Mouse (Mus musculus) kidney, embryonic 16.5 days (tissue): Measurements from ENCODE around the gene Nova1. TPM values are rescaled to one million over a fixed set of nuclear protein-coding genes. Genes with fewer than 3 reads are reported as not detected.

Source experiments
- ATAC-seq: fragments of 200-750 bp; cut with Nextera tagmentation; 2 replicates; pipeline ENCODE4 v1.8.0; 2017; ENCODE audit warnings: moderate TSS enrichment; ENCODE audit not compliant: low FRiP score, low TSS enrichment
- H3K27ac ChIP-seq: fragments of 300-500 bp; sonication (generic); 2 replicates; pipeline ENCODE4 v1.5.1; 2014; ENCODE audit warnings: low read length
- H3K27me3 ChIP-seq: fragments of 300-500 bp; sonication (generic); 2 replicates; pipeline ENCODE4 v1.6.1; 2014; ENCODE audit warnings: low read length, control low read depth, mixed read lengths; ENCODE audit not compliant: insufficient read depth
- H3K36me3 ChIP-seq: fragments of 300-500 bp; sonication (generic); 2 replicates; pipeline ENCODE4 v1.6.1; 2014; ENCODE audit warnings: low read length, control low read depth, mixed read lengths; ENCODE audit not compliant: insufficient read depth
- H3K4me1 ChIP-seq: fragments of 300-500 bp; sonication (generic); 2 replicates; pipeline ENCODE4 v1.6.1; 2014; ENCODE audit warnings: low read length, control low read depth, mixed read lengths; ENCODE audit not compliant: insufficient read depth
- H3K4me2 ChIP-seq: fragments of 300-500 bp; sonication (generic); replicated peaks from 2 replicates; pipeline ENCODE4 v1.6.1; 2014; ENCODE audit warnings: low read depth, low read length
- H3K4me3 ChIP-seq: fragments of 300-500 bp; sonication (generic); 2 replicates; pipeline ENCODE4 v1.5.1; 2014; ENCODE audit warnings: mild to moderate bottlenecking, low read length
- H3K9ac ChIP-seq: fragments of 300-500 bp; sonication (generic); replicated peaks from 2 replicates; pipeline ENCODE4 v1.6.1; 2014; ENCODE audit warnings: low read length
- H3K9me3 ChIP-seq: fragments of 300-500 bp; sonication (generic); 2 replicates; pipeline ENCODE4 v1.6.1; 2016; ENCODE audit warnings: low read length, control low read depth
- WGBS: fragments of 180-500 bp; shearing (Covaris S2); extraction: QIAGEN DNeasy Blood & Tissue Kit; methylation state at CpG from one replicate; pipeline ENCODE4 v1.1.7; 2014; 5-methylcytosine and 5-hydroxymethylcytosine counted together
- polyA plus RNA-seq: library from polyadenylated mRNA; unstranded; fragments of >200 nt; fragmentation: Nextera tagmentation; extraction: Ambion mirVana; gene quantifications from 2 replicates; pipeline ENCODE4 v1.2.1, GENCODE M21; 2015

Nova1 gene
- polyA plus RNA-seq, 1 experiment from 2014 or later = 1.1 TPM

GRCm38 (mm10) chr12:46781481-46781880 lies 37.2 kb downstream of the Nova1 start:
- Histone ChIP-seq H3K9me3 (no peaks in the 10 kb centered on the region), H3K4me2 (no peak overlapping the region), H3K4me1 (no peaks in the 10 kb centered on the region), H3K36me3 (no peaks in the 10 kb centered on the region), H3K9ac (no peak overlapping the region), H3K4me3 (no peak overlapping the region), H3K27ac (no peak overlapping the region), H3K27me3 (no peaks in the 10 kb centered on the region)
- no peak for ATAC-seq

GRCm38 (mm10) chr12:46780983-46781382 lies 37.7 kb downstream of the Nova1 start:
- H3K36me3 ChIP-seq = no peaks in the 10 kb centered on the region
- 70% methylated on average over 2 of the region's 2 CpGs for WGBS
- no peak overlapping the region for H3K27ac ChIP-seq
- no peaks in the 10 kb centered on the region for H3K9me3 ChIP-seq
- no peak overlapping the region for H3K4me2 ChIP-seq
- no peak overlapping the region for H3K9ac ChIP-seq
- no peak overlapping the region for H3K4me3 ChIP-seq
- no peak for ATAC-seq
- H3K27me3 ChIP-seq = no peaks in the 10 kb centered on the region
- no peaks in the 10 kb centered on the region for H3K4me1 ChIP-seq

- no peak overlapping the region for H3K4me3 ChIP-seq
- WGBS = 67% methylated on average over 7 of the region's 7 CpGs
- H3K27me3 ChIP-seq = no peaks in the 10 kb centered on the region
- H3K27ac ChIP-seq = no peak overlapping the region
- no peaks in the 10 kb centered on the region for H3K9me3 ChIP-seq
- H3K4me1 ChIP-seq = no peaks in the 10 kb centered on the region
- no peak for ATAC-seq
- H3K4me2 ChIP-seq = no peak overlapping the region
- no peak overlapping the region for H3K9ac ChIP-seq
- H3K36me3 ChIP-seq = no peaks in the 10 kb centered on the region
Measured at GRCm38 (mm10) chr12:46759450-46759849, 59.3 kb downstream of the Nova1 start.

- Histone ChIP-seq H3K9me3 (no peaks in the 10 kb centered on the region), H3K4me3 (no peak overlapping the region), H3K27ac (no peak overlapping the region), H3K9ac (no peak overlapping the region), H3K27me3 (no peaks in the 10 kb centered on the region), H3K4me2 (no peak overlapping the region), H3K36me3 (no peaks in the 10 kb centered on the region), H3K4me1 (no peaks in the 10 kb centered on the region)
- WGBS = 61% methylated on average over 4 of the region's 4 CpGs
- ATAC-seq = no peak
Measured at GRCm38 (mm10) chr12:46754325-46754848, 64.3 kb downstream of the Nova1 start.

DNA sequence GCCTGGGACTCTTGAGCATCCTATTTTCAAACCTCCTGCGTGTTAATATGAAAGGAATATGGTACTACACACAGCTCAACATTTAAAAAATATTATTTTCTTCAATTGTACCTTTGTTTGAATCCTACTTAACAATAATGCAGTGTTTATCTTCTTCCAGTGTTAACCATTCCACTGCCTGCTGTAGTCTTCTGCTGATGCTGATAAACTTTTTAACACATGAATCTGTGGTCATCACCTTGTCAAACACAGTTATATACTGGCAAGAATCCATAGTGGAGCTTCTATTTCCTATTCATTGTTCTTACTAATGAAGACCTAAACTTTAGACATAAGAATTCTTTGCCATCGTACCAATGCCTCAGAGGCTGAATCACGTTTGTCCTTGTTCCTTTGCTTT lies 65.6 kb downstream of the Nova1 start:
- 73% methylated on average over 3 of the region's 3 CpGs for WGBS
- H3K4me3 ChIP-seq = no peak overlapping the region
- H3K27ac ChIP-seq = no peak overlapping the region
- no peaks in the 10 kb centered on the region for H3K27me3 ChIP-seq
- no peaks in the 10 kb centered on the region for H3K36me3 ChIP-seq
- no peak overlapping the region for H3K4me2 ChIP-seq
- ATAC-seq = no peak
- H3K9ac ChIP-seq = no peak overlapping the region
- no peaks in the 10 kb centered on the region for H3K9me3 ChIP-seq
- no peaks in the 10 kb centered on the region for H3K4me1 ChIP-seq

- no peak for ATAC-seq
- Histone ChIP-seq H3K27me3 (no peaks in the 10 kb centered on the region), H3K27ac (no peak overlapping the region), H3K9me3 (0 out of 2 replicates have a peak, but pooled peaks cover 4% of the 10 kb centered on the region), H3K4me1 (no peaks in the 10 kb centered on the region), H3K9ac (no peak overlapping the region), H3K4me2 (no peak overlapping the region), H3K4me3 (no peak overlapping the region), H3K36me3 (no peaks in the 10 kb centered on the region)
Measured at GRCm38 (mm10) chr12:46733261-46733660, 85.5 kb downstream of the Nova1 start.

GRCm38 (mm10) chr12:46731943-46732342 lies 86.8 kb downstream of the Nova1 start:
- no peak for ATAC-seq
- WGBS = 75% methylated on average over 1 of the region's 1 CpGs

DNA sequence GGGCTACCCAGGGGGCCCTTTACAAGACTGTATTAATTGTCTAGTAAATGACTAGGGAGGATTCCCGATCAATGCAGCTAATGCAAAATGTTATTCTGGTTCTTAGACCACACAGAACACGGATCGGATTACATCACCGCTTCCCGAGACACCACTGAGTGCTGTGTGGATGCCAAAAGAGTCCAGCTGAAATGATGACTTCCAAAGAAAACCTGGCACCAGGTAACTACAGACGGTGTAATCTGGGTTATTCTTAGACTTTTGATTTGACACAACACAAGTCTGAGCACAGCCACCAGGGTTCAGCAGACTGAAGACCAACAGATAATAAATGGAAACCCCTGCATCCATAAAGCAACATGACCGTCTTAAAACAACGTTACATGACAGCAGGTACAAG lies 96.8 kb downstream of the Nova1 start:
- no peak for ATAC-seq
- no peak overlapping the region for H3K27ac ChIP-seq
- no peak overlapping the region for H3K4me3 ChIP-seq
- no peak overlapping the region for H3K9ac ChIP-seq
- no peaks in the 10 kb centered on the region for H3K27me3 ChIP-seq
- H3K4me2 ChIP-seq = no peak overlapping the region
- H3K9me3 ChIP-seq = no peaks in the 10 kb centered on the region
- no peaks in the 10 kb centered on the region for H3K4me1 ChIP-seq
- H3K36me3 ChIP-seq = no peaks in the 10 kb centered on the region
- 40% methylated on average over 8 of the region's 8 CpGs for WGBS

More at GRCm38 (mm10) chr12:46731943-46732342, 86.8 kb downstream of the Nova1 start:
- no peak overlapping the region for H3K9ac ChIP-seq
- no peaks in the 10 kb centered on the region for H3K36me3 ChIP-seq
- no peak overlapping the region for H3K27ac ChIP-seq
- no peaks in the 10 kb centered on the region for H3K27me3 ChIP-seq
- H3K4me1 ChIP-seq = no peaks in the 10 kb centered on the region
- H3K4me3 ChIP-seq = no peak overlapping the region
- H3K4me2 ChIP-seq = no peak overlapping the region
- H3K9me3 ChIP-seq = 0 out of 2 replicates have a peak, but pooled peaks cover 4% of the 10 kb centered on the region

DNA sequence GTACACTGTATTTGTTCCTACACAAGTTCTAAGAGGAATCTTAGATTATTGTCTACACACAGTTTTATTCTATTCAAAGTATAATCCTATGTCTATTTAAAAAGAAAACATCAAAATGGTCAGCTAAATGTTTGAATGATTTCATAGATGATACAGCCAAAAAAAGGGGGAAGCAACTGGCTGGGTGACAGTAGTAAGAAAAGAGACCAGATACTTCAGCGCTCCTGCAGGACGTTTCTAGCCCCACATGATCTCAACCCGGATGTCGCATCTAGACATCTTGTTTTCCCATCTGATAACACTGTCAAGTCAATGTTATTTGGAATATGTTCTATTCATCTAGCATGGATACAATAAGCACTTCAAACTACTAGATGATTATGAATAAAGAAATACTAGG lies 99.7 kb downstream of the Nova1 start:
- no peaks in the 10 kb centered on the region for H3K27me3 ChIP-seq
- no peak overlapping the region for H3K4me3 ChIP-seq
- H3K9me3 ChIP-seq = no peaks in the 10 kb centered on the region
- H3K36me3 ChIP-seq = no peaks in the 10 kb centered on the region
- no peak overlapping the region for H3K4me2 ChIP-seq
- H3K9ac ChIP-seq = no peak overlapping the region
- H3K27ac ChIP-seq = no peak overlapping the region
- WGBS = 94% methylated on average over 4 of the region's 4 CpGs
- no peaks in the 10 kb centered on the region for H3K4me1 ChIP-seq
- no peak for ATAC-seq

GRCm38 (mm10) chr12:46710094-46710493 lies 108.6 kb downstream of the Nova1 start:
- Histone ChIP-seq H3K4me3 (no peak overlapping the region), H3K9me3 (no peaks in the 10 kb centered on the region), H3K27ac (no peak overlapping the region), H3K36me3 (no peaks in the 10 kb centered on the region), H3K4me1 (no peaks in the 10 kb centered on the region), H3K27me3 (no peaks in the 10 kb centered on the region), H3K4me2 (no peak overlapping the region), H3K9ac (no peak overlapping the region)
- ATAC-seq = no peak
- 84% methylated on average over 2 of the region's 2 CpGs for WGBS
